Mouse (Mus musculus) hindbrain, postnatal 0 days (tissue): Measurements from ENCODE around the gene Fv1. TPM values are rescaled to one million over a fixed set of nuclear protein-coding genes. Genes with fewer than 3 reads are reported as not detected.
"Not testable (repeated sequence)": the region's sequence is repeated elsewhere in the genome, so short reads cannot be mapped to it uniquely, and the experiment has no call there.

Experiments
- ATAC-seq: fragments of 200-750 bp; cut with Nextera tagmentation; 2 replicates; pipeline ENCODE4 v1.8.0; 2017; ENCODE audit warnings: mild to moderate bottlenecking, moderate TSS enrichment, moderate library complexity
- DNase-seq: peaks from one replicate; pipeline ENCODE4 v3.0.0-alpha.2; 2015; ENCODE audit warnings: low spot score
- H3K27ac ChIP-seq: fragments of 300-500 bp; sonication (generic); 2 replicates; pipeline ENCODE4 v1.5.1; 2014; ENCODE audit warnings: mild to moderate bottlenecking
- H3K27me3 ChIP-seq: fragments of 300-500 bp; sonication (generic); 2 replicates; pipeline ENCODE4 v1.6.1; 2014; ENCODE audit warnings: low read length, mixed read lengths; ENCODE audit not compliant: insufficient read depth
- H3K36me3 ChIP-seq: fragments of 300-500 bp; sonication (generic); 2 replicates; pipeline ENCODE4 v1.6.1; 2014; ENCODE audit warnings: low read length, mixed read lengths; ENCODE audit not compliant: insufficient read depth
- H3K4me1 ChIP-seq: fragments of 300-500 bp; sonication (generic); 2 replicates; pipeline ENCODE4 v1.6.1; 2014; ENCODE audit warnings: antibody characterized with exemption, low read length, mixed read lengths; ENCODE audit not compliant: insufficient read depth
- H3K4me2 ChIP-seq: fragments of 300-500 bp; sonication (generic); 2 replicates; pipeline ENCODE4 v1.6.1; 2014; ENCODE audit warnings: low read depth, mild to moderate bottlenecking, low read length, moderate library complexity, mixed read lengths
- H3K4me3 ChIP-seq: fragments of 300-500 bp; sonication (generic); 2 replicates; pipeline ENCODE4 v1.5.1; 2014; ENCODE audit warnings: low read length
- H3K9ac ChIP-seq: fragments of 300-500 bp; sonication (generic); replicated peaks from 2 replicates; pipeline ENCODE4 v1.6.1; 2014; ENCODE audit warnings: mild to moderate bottlenecking, low read length, moderate library complexity, mixed read lengths
- H3K9me3 ChIP-seq: fragments of 300-500 bp; sonication (generic); 2 replicates; pipeline ENCODE4 v1.6.1; 2016; ENCODE audit warnings: low read length, mixed read lengths
- CTCF ChIP-seq: IDR thresholded peaks from 2 replicates; pipeline ENCODE4 v1.5.1; 2016; ENCODE audit warnings: antibody characterized with exemption, control low read depth, low read depth
- WGBS: fragments of 180-500 bp; shearing (Covaris S2); extraction: QIAGEN DNeasy Blood & Tissue Kit; methylation state at CpG from one replicate; pipeline ENCODE4 v1.1.7; 2014; 5-methylcytosine and 5-hydroxymethylcytosine counted together
- polyA plus RNA-seq: library from polyadenylated mRNA; unstranded; fragments of >200 nt; fragmentation: Nextera tagmentation; extraction: Ambion mirVana; gene quantifications from 2 replicates; pipeline ENCODE4 v1.2.1, GENCODE M21; 2015
- total RNA-seq: library from RNA; depleted of rRNA; stranded (reverse); fragments of >200 nt; gene quantifications from 2 replicates; pipeline ENCODE4 v1.2.3, GENCODE M21; 2014; rRNA removed

The Fv1 gene
- total RNA-seq (3.2 and 5.6 TPM in 2 replicates), polyA plus RNA-seq (3.7 and 4.3 TPM in 2 replicates)

DNA sequence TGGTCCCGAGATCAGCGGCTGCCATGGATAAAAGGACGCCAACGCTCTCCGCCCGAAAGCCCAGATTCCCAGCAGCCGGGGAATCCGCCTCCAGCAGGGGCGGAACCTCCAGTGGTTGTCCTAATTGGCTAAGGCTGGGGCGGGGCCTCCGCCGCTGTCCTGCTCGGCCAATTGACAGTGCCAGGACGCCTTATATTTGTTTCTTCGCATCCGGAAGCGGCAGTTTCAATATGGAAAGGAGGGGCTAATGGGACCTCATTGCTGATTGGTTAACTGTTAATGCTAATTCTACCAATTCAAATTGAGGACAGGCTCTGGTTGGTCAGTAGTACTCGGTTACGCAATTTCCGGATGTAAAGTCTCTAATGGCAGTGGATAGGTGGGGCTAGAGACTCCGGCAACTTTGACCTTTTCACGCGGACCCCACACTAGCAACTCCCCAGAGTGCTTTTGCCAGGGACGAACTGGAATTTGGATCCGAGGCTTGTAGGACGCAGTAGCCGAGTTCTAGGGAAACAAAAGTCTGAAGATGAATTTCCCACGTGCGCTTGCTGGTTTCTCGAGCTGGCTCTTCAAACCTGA, at the start of gene Fv1, which contains the start of gene Miip:
Gene Fv1, plus strand, starts transcription at position 530 of the 582 bp plus-strand sequence.
Gene Miip, minus strand, starts transcription at position 367 of the 582 bp plus-strand sequence.
- Histone ChIP-seq H3K4me3 (peak within 1 kb of the TSS; percentile 58), H3K9ac (peak within 1 kb of the TSS; percentile 60), H3K27me3 (no peaks in the 10 kb centered on the region), H3K27ac (peak within 1 kb of the TSS; percentile 80), H3K9me3 (no peaks in the 10 kb centered on the region), H3K36me3 (peaks cover 12% of the 10 kb centered on the region; the same call in 1 of the 2 replicates), H3K4me2 (peak within 1 kb of the TSS; percentile 86), H3K4me1 (peaks cover 16% of the 10 kb centered on the region)
- peak; percentile 98 for DNase-seq
- ATAC-seq = peak; percentile 98
- under 1% methylated on average over 30 of the region's 30 CpGs for WGBS
- TF ChIP-seq CTCF = 0 out of 2 replicates have a peak, but pooled peaks have one; percentile 36

DNA sequence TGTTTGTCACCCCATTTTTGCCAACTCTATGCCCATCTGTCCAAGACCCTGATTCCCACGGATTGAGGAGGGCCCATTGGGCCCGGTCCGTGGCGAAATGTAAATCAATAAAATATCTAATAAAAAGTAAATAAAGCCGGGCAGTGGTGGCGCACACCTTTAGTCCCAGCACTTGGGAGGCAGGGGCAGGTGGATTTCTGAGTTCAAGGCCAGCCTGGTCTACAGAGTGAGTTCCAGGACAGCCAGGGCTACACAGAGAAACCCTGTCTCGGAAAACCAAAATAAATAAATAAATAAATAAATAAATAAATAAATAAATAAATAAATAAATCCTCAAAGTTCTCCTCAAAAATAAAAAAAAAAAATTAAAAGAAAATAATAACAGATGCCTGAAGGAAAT, 49.1 kb upstream of the Fv1 start:
- H3K4me3 ChIP-seq, DNase-seq, H3K4me1 ChIP-seq, H3K9ac ChIP-seq, H3K4me2 ChIP-seq, ATAC-seq, H3K27me3 ChIP-seq, H3K36me3 ChIP-seq, H3K27ac ChIP-seq: not testable (repeated sequence)
- H3K9me3 ChIP-seq = peaks cover 32% of the 10 kb centered on the region
- 85% methylated on average over 7 of the region's 7 CpGs for WGBS

DNA sequence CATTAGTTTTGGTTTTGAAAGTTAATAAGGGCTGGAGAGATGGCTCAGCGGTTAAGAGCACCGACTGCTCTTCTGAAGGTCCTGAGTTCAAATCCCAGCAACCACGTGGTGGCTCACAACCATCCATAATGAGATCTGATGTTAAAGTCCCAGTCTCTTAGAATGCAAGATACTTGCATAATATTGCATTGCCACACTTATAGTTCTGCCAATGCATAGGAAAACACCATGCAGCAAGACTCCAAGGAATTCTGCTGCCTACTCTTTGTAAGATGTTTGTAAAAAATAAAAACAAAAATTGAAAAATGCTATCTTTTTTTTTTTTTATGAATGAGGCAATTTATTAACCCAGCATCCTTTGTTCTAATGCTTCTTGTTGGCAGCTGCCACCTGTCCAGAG, 47.4 kb upstream of the Fv1 start:
- Histone ChIP-seq H3K9me3 (peaks cover 43% of the 10 kb centered on the region), H3K36me3 (peaks cover 13% of the 10 kb centered on the region)
- WGBS = 90% methylated on average over 3 of the region's 3 CpGs
- not testable (repeated sequence) for H3K9ac ChIP-seq, H3K4me3 ChIP-seq, DNase-seq, H3K4me1 ChIP-seq, H3K4me2 ChIP-seq, H3K27me3 ChIP-seq, H3K27ac ChIP-seq, ATAC-seq

DNA sequence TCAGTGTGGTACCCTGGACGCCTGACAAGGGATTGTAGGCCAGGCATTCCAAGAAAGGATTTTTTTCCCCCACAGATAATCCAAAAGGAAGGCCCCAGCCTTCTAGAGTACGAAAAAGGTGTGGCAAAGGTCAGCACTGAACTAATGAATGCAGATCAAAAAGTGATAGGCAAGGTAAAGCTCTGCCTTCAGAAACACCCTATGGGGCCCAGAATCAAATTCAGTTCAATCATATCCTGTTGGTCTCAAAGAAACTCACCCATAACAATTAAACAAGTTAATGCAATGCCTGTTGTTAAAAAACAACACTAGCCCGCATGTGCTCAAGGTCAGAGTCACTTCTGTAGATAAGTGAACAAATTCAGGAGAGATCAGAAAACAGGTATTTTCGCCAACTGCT, 44.4 kb upstream of the Fv1 start:
- no peak overlapping the region for H3K4me3 ChIP-seq
- peaks cover 31% of the 10 kb centered on the region for H3K36me3 ChIP-seq
- no peaks in the 10 kb centered on the region for H3K4me1 ChIP-seq
- ATAC-seq (no peak), DNase-seq (no peak)
- WGBS = 93% methylated on average over 4 of the region's 4 CpGs
- no peaks in the 10 kb centered on the region for H3K27me3 ChIP-seq
- H3K27ac ChIP-seq = no peak overlapping the region
- no peak overlapping the region for H3K4me2 ChIP-seq
- TF ChIP-seq CTCF = no peak
- no peak overlapping the region for H3K9ac ChIP-seq
- peaks cover 63% of the 10 kb centered on the region for H3K9me3 ChIP-seq

- not testable (repeated sequence) for H3K9ac ChIP-seq, H3K4me2 ChIP-seq, DNase-seq, H3K27me3 ChIP-seq, H3K4me3 ChIP-seq, H3K27ac ChIP-seq, ATAC-seq, H3K4me1 ChIP-seq, H3K36me3 ChIP-seq
- 98% methylated on average over 10 of the region's 26 CpGs for WGBS
- peaks cover 29% of the 10 kb centered on the region for H3K9me3 ChIP-seq
These were observed 29.5 kb upstream of the Fv1 start for GRCm38 (mm10) chr4:147839282-147839681.

- no peaks in the 10 kb centered on the region for H3K27me3 ChIP-seq
- peaks cover 5% of the 10 kb centered on the region for H3K4me1 ChIP-seq
- no peak for TF ChIP-seq CTCF
- H3K9ac ChIP-seq = no peak overlapping the region
- no peak overlapping the region for H3K4me2 ChIP-seq
- WGBS = 98% methylated on average over 3 of the region's 3 CpGs
- H3K9me3 ChIP-seq = peaks cover 32% of the 10 kb centered on the region
- H3K4me3 ChIP-seq = no peak overlapping the region
- no peak for DNase-seq
- no peak for ATAC-seq
- no peak overlapping the region for H3K27ac ChIP-seq
- H3K36me3 ChIP-seq = peaks cover 10% of the 10 kb centered on the region
These were observed 25.9 kb upstream of the Fv1 start for GRCm38 (mm10) chr4:147842871-147843270.
